Mouse (Mus musculus) hindbrain, embryonic 15.5 days (tissue): ENCODE results near the gene Smad3. TPM values are rescaled to one million over a fixed set of nuclear protein-coding genes. Genes with fewer than 3 reads are reported as not detected.

Source experiments
- ATAC-seq: fragments of 200-750 bp; cut with Nextera tagmentation; 2 replicates; pipeline ENCODE4 v1.8.0; 2017; ENCODE audit warnings: low read depth, moderate number of reproducible peaks, moderate TSS enrichment; ENCODE audit not compliant: low FRiP score
- H3K27ac ChIP-seq: fragments of 300-500 bp; sonication (generic); replicated peaks from 2 replicates; pipeline ENCODE4 v1.5.1; 2015; ENCODE audit warnings: mild to moderate bottlenecking, inconsistent platforms
- H3K27me3 ChIP-seq: fragments of 300-500 bp; sonication (generic); 2 replicates; pipeline ENCODE4 v1.6.1; 2015; ENCODE audit warnings: control low read depth, inconsistent platforms
- H3K36me3 ChIP-seq: fragments of 300-500 bp; sonication (generic); 2 replicates; pipeline ENCODE4 v1.6.1; 2015; ENCODE audit warnings: control low read depth, inconsistent platforms
- H3K4me1 ChIP-seq: fragments of 300-500 bp; sonication (generic); replicated peaks from 2 replicates; pipeline ENCODE4 v1.6.1; 2015; ENCODE audit warnings: control low read depth, inconsistent platforms
- H3K4me2 ChIP-seq: fragments of 300-500 bp; sonication (generic); 2 replicates; pipeline ENCODE4 v1.6.1; 2015; ENCODE audit warnings: moderate library complexity, mild to moderate bottlenecking, inconsistent platforms
- H3K4me3 ChIP-seq: fragments of 300-500 bp; sonication (generic); 2 replicates; pipeline ENCODE4 v1.5.1; 2015; ENCODE audit warnings: mild to moderate bottlenecking, inconsistent platforms
- H3K9ac ChIP-seq: fragments of 300-500 bp; sonication (generic); 2 replicates; pipeline ENCODE4 v1.6.1; 2015; ENCODE audit warnings: inconsistent platforms
- H3K9me3 ChIP-seq: fragments of 300-500 bp; sonication (generic); 2 replicates; pipeline ENCODE4 v1.6.1; 2016; ENCODE audit warnings: control low read depth, inconsistent platforms
- WGBS: fragments of 180-500 bp; shearing (Covaris S2); methylation state at CpG from one replicate; pipeline ENCODE4 v1.1.7; 2015; 5-methylcytosine and 5-hydroxymethylcytosine counted together
- polyA plus RNA-seq: library from polyadenylated mRNA; unstranded; fragments of >200 nt; fragmentation: Nextera tagmentation; extraction: Ambion mirVana; gene quantifications from 2 replicates; pipeline ENCODE4 v1.2.1, GENCODE M21; 2015

Gene Smad3
- polyA plus RNA-seq, 1 experiment from 2014 or later = 9.6 TPM

DNA sequence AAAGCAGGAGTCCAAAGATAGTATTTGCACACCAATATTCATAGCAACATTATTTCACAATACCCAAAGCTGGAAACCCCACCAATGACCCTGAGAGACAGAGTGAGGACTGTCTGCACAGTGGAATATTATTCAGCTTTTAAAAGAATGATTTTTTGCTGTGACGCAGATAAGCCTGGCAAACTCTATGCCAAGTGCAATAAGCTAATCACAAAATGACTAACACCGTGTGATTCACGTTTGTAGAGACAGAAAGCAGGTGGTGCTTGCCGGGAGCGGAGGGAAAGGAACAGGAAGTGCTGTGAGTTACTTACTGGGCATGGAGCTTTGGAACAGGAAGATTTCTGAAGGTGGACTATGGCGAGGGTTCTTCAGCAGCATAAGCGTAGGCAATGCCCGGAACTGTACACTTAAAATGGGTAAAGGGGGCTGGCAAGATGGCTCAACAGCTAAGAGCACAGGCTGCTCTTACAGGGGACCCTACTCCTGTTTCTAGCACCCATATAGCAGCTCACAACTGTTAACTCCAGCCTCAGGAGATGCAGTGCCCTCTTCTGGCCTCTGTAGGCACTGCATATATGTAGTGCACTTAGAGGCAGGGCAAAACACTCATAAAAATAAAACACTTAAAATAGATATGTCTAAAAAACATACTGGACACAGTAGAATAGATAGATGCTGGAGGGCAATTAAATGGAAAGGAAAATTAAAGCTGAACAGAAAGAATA, 3.7 kb upstream of the Smad3 start:
- 97% methylated on average over 8 of the region's 8 CpGs for WGBS
- Histone ChIP-seq H3K9ac (no peak overlapping the region), H3K27ac (no peak overlapping the region), H3K36me3 (no peaks in the 10 kb centered on the region), H3K4me3 (no peak overlapping the region), H3K4me1 (peaks cover 25% of the 10 kb centered on the region), H3K9me3 (no peaks in the 10 kb centered on the region), H3K4me2 (no peak overlapping the region), H3K27me3 (0 out of 2 replicates have a peak, but pooled peaks cover 2% of the 10 kb centered on the region)
- no peak for ATAC-seq

DNA sequence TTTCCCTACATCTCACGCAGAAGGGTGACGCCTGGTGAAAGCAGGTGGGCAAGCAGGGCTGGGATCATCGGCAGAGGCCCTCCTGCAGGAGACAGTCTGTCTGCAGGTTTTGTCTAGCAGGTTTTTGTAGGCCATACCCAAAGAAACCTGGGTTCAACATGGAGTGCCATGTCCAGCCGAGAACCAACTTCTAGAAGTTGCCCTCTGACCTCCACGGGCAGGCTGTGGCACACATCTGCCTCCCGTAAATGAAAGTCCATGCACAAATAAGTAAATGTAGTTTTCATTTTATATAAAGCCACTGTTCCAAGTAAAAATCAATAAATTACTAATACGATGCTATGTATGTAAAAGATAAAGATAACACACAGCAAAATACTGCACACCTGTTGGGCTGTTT, 3.0 kb upstream of the Smad3 start:
- Histone ChIP-seq H3K27me3 (0 out of 2 replicates have a peak, but pooled peaks cover 2% of the 10 kb centered on the region), H3K4me1 (peaks cover 33% of the 10 kb centered on the region), H3K9ac (no peak overlapping the region), H3K36me3 (no peaks in the 10 kb centered on the region), H3K4me2 (no peak overlapping the region), H3K27ac (no peak overlapping the region), H3K9me3 (no peaks in the 10 kb centered on the region), H3K4me3 (no peak overlapping the region)
- ATAC-seq = no peak
- 98% methylated on average over 7 of the region's 7 CpGs for WGBS

DNA sequence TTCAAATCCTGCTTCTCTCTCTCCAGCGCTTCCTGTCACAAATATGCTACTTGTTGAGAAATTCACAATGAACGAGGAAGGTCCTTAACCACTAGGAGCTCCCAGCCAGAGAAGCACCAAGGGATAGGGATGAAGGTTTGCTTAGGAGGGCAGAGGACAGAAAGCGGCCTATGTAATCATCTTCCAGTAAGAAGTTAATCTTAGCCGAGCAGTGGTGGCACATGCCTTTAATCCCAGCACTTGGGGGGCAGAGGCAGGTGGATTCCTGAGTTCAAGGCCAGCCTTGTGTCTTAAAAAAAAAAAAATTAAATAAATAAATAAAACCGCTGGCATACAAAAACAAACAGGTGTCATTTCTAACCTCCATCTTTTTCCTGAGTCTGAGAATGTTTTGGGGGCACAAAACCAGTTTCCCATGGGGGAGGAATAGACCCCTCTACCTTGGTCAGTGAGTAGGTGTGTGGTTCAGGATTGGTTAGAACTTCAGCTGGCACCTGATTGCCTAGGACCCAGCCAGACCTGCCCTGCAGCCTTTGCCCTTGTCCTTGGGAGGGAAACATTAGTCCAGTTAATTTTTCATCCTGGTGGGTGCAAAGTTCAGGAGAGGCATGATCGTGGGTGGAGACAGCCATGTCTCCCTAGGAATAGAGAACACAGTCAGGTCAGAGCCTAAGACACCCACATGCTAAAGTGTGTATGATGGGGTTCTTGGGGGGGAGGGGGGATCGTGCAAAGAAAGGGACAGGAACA, 2.4 kb upstream of the Smad3 start:
- Histone ChIP-seq H3K27me3 (0 out of 2 replicates have a peak, but pooled peaks cover 2% of the 10 kb centered on the region), H3K27ac (no peak overlapping the region), H3K4me1 (peaks cover 39% of the 10 kb centered on the region), H3K36me3 (no peaks in the 10 kb centered on the region), H3K9ac (no peak overlapping the region), H3K4me3 (no peak overlapping the region), H3K9me3 (no peaks in the 10 kb centered on the region), H3K4me2 (no peak overlapping the region)
- 83% methylated on average over 7 of the region's 7 CpGs for WGBS
- ATAC-seq = no peak

DNA sequence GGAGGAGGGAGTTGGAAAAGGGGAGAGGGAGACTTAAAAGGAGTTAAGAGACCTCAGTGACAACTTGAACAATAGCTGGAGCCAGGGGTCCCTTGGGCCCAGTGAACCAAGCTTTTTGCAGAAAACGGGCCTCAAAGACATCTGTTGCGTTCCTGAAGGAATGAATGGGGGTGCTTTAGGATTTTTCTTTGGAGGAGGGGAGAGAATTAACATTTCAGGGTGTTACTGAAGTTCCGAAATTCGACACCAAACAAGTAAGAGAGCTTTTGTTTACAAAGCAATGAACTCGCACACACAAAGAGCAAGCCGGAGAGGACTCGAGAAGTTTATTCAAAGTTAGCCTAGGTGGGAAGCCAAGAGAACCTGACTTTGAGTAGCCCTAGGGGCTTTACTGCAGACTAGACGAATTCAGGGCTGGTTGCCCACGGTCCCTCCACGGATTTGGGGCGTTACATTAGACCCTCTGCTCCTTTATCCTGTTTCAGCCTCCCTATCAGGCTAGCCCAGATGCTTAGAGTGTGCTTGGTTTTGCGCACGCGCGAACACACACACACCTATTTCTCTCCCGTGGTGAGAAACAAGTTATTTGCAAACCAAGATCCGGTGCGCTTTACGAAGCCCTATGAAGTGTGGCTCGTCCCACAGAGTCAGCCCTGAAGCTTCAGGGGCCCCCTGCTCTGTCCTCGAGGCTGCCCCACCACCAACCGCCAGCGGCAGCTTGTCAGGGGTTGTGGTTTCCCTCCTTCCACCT, 1.0 kb upstream of the Smad3 start:
- peak overlapping the region; percentile 73 for H3K4me3 ChIP-seq
- H3K9ac ChIP-seq = peak overlapping the region; percentile 64; the same call in 1 of the 2 replicates
- H3K27ac ChIP-seq = peak overlapping the region; percentile 81
- no peak for ATAC-seq
- H3K4me1 ChIP-seq = peaks cover 52% of the 10 kb centered on the region
- H3K9me3 ChIP-seq = no peaks in the 10 kb centered on the region
- no peaks in the 10 kb centered on the region for H3K36me3 ChIP-seq
- H3K27me3 ChIP-seq = 0 out of 2 replicates have a peak, but pooled peaks cover 2% of the 10 kb centered on the region
- H3K4me2 ChIP-seq = peak overlapping the region; percentile 100
- WGBS = 2% methylated on average over 23 of the region's 23 CpGs

DNA sequence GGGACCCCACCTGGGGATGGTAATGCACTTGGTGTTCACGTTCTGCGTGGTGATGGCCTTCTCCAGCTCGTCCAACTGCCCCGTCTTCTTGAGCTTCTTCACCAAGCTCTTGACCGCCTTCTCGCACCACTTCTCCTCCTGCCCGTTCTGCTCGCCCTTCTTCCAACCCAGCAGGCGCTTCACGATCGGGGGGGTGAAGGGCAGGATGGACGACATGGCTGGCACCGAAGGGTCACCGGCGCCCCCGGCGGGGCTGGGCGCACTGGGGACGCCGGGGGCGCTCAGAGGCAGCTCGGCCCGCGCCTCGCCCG, 377 bp downstream of the Smad3 start:
- H3K27ac ChIP-seq = peak overlapping the region; percentile 81
- H3K4me3 ChIP-seq = peak overlapping the region; percentile 73
- ATAC-seq = 0 out of 2 replicates have a peak, but pooled peaks have one; percentile 20
- H3K4me1 ChIP-seq = peaks cover 59% of the 10 kb centered on the region
- peak overlapping the region; percentile 100 for H3K4me2 ChIP-seq
- peak overlapping the region; percentile 64 for H3K9ac ChIP-seq
- under 1% methylated on average over 26 of the region's 26 CpGs for WGBS
- 0 out of 2 replicates have a peak, but pooled peaks cover 2% of the 10 kb centered on the region for H3K27me3 ChIP-seq
- no peaks in the 10 kb centered on the region for H3K36me3 ChIP-seq
- H3K9me3 ChIP-seq = no peaks in the 10 kb centered on the region

DNA sequence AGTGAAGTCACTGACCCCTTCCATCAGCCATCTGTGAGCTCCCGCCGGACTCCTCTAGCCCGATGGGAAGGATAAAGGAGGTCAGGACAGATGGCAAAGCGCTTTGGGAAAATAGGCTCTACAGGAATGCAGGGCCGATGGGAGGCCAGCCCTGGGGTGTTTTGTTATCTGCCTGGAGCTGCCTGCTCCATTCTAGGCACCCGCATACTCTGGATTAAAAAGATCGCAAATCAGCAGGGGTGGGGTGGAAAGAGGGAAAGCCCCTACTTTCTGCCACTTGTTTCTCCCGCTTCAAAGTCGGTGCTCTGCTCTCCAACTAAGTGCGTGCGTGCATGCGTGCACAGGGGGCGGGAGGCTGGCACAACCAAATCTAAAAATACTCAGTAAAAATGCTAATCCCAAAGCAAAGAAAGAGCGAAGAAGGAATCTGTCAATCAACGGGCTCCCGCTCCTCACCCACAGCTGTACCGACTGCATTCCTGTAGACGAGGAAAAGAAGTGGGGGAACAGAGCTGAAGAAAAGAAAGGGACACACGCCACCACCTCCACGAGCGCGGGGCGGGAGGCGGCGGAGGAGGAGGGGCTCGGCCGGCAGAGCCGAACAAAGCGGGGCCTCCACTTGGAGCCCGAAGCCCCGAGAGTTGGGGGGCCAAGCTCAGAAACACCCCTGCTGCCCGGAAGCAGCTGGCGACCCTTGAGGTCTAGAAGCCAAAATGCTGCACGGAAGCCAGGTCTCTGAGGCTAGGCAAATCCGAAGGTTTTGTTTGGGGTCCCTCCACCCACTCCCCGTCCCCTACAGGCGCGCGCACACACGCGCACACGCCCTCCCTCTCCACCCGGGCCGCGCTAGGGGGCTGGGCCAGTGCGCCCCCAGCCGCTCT, 973 bp downstream of the Smad3 start:
- ATAC-seq = 0 out of 2 replicates have a peak, but pooled peaks have one; percentile 12
- Histone ChIP-seq H3K27me3 (0 out of 2 replicates have a peak, but pooled peaks cover 2% of the 10 kb centered on the region), H3K9ac (peak overlapping the region; percentile 64), H3K36me3 (no peaks in the 10 kb centered on the region), H3K27ac (peak overlapping the region; percentile 81), H3K4me1 (peaks cover 59% of the 10 kb centered on the region), H3K4me3 (peak overlapping the region; percentile 73), H3K4me2 (peak overlapping the region; percentile 100), H3K9me3 (no peaks in the 10 kb centered on the region)
- WGBS = under 1% methylated on average over 47 of the region's 47 CpGs

DNA sequence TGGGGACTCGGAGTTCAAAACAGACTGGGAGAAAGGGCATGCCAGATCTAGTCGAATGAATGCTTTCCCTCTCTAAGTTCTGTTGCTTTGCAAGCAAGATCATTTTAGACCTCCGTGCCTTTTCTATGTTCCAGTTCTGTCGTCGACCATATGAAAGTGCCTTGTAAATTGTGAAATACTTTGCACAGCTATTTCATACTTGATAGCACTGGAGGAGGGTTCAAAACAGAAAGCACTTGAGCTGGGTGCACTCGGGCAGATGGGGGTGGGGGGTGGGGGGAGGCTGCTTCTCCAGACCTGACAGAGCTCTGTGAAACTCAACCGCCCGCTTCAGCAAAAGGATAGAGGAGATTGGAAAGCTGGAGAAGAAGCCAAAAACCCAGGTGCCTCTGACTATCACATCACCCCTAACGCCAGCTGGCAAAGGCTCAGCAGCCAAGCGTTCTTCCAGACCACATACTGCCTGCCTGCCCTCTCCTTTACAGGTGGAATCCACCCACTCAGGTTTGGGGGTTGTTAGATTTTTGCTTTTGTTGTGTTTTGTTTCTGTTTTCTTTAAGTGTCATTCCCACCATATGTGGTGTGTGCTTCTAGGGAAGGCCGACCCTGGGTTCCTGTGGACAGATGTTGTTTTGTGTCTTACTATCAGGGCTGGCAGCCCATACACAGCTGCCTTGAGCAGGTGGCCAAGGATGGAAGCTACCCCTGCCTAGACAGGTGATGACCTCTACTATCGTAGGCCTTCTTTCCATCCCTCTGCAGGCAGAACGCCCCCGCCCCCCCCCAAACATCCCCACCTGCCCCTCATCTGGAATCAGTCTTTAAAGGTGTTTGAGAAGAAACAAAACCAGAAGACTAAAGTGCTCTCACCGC, 1.9 kb downstream of the Smad3 start:
- WGBS = 18% methylated on average over 15 of the region's 15 CpGs
- Histone ChIP-seq H3K9me3 (no peaks in the 10 kb centered on the region), H3K27ac (0 out of 2 replicates have a peak overlapping the region, but pooled peaks have one; percentile 17), H3K4me2 (peak overlapping the region; percentile 100), H3K4me3 (peak overlapping the region; percentile 73), H3K36me3 (no peaks in the 10 kb centered on the region), H3K27me3 (0 out of 2 replicates have a peak, but pooled peaks cover 2% of the 10 kb centered on the region), H3K4me1 (peaks cover 59% of the 10 kb centered on the region), H3K9ac (peak overlapping the region; percentile 20; the same call in 1 of the 2 replicates)
- no peak for ATAC-seq

DNA sequence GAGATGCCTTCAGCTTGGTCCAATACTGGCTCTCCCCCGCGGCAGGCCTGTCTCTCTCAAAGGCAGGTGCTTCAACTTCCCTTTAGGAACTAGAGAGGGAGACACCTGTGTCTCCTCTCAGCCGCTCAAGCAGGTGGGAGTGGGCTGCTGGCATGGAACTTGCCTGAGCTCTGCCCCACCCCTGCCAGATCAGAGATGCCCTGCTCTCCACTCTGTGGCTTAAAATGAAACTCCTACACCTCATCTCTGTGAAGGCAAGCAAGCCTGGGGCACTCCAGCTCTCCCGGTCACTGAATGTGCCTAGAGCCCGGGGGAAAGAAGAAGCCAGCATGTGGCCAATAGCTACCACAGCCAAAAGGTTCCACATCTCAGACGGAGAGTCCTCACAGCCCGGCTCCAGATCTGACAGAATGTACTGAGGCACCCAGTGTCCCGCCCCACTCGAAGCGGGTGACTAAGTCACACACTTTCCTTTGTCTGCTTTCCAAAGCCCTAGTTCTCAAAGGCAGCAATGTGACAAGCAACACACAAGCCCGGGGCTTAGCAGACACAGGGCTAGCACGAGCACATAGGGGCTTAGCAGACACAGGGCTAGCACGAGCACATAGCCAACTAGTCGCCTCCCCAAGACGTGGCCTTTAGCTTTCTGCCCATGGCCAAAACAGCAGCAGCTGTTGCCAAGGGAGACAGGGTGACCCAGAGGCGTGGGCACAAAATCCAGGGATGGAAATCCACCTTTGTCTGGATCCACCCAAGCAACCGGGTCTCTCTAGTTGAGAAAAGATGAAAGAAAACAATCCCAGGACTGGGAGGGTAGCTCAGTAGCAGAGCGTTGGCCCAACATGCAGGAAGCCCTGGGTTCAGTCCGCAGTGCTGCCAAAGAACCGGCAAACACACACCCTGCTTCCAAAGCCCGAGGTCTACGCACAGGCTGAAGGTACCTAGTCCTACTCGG, 3.0 kb downstream of the Smad3 start:
- Histone ChIP-seq H3K27ac (0 out of 2 replicates have a peak overlapping the region, but pooled peaks have one; percentile 17), H3K4me2 (peak overlapping the region; percentile 100), H3K36me3 (no peaks in the 10 kb centered on the region), H3K9ac (peak overlapping the region; percentile 20), H3K27me3 (0 out of 2 replicates have a peak, but pooled peaks cover 2% of the 10 kb centered on the region), H3K9me3 (no peaks in the 10 kb centered on the region), H3K4me1 (peaks cover 69% of the 10 kb centered on the region), H3K4me3 (peak overlapping the region; percentile 73)
- WGBS = 22% methylated on average over 23 of the region's 23 CpGs
- no peak for ATAC-seq

DNA sequence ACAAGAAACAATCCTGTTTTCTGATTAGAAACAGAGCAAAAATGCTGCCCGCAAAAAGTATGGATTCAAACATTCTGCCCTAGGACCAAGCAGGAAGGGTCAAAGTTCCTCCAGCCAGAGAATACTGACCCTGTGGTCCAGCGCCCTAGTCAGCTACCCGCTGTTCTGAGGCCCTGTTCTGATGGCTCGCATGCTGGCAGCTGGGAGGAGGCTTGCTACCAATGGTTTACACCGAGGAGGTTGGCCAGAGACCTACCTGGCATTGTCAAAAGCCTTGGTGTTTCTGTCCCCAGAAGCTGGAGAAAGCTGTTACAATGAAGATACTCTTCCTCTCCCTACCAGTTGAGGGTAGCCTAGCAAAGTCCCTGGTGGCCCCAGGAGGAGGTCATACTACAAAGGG, 3.8 kb downstream of the Smad3 start:
- no peak overlapping the region for H3K4me3 ChIP-seq
- H3K4me2 ChIP-seq = peak overlapping the region; percentile 100
- no peaks in the 10 kb centered on the region for H3K9me3 ChIP-seq
- WGBS = 60% methylated on average over 5 of the region's 5 CpGs
- H3K4me1 ChIP-seq = peaks cover 73% of the 10 kb centered on the region
- H3K27me3 ChIP-seq = 0 out of 2 replicates have a peak, but pooled peaks cover under 1% of the 10 kb centered on the region
- no peak overlapping the region for H3K9ac ChIP-seq
- H3K27ac ChIP-seq = no peak overlapping the region
- H3K36me3 ChIP-seq = no peaks in the 10 kb centered on the region
- no peak for ATAC-seq
